Mouse (Mus musculus) spleen, adult 12 weeks (tissue): ENCODE data around the gene Ect2.

Source experiments
- DNase-seq: peaks from one replicate; pipeline ENCODE4 v3.0.0; 2022; ENCODE audit warnings: low spot score

Gene Ect2

GRCm38 (mm10) chr3:27156594-27156949 lies 2.9 kb upstream of the Ect2 start:
- DNase-seq: no peak

- no peak for DNase-seq
Observed at GRCm38 (mm10) chr3:27155856-27156593, 2.3 kb upstream of the Ect2 start.

GRCm38 (mm10) chr3:27155051-27155855 lies 1.6 kb upstream of the Ect2 start:
- DNase-seq: no peak

GRCm38 (mm10) chr3:27154280-27154679 lies 602 bp upstream of the Ect2 start:
- no peak for DNase-seq

- no peak for DNase-seq
Observed at GRCm38 (mm10) chr3:27153191-27153671, 447 bp downstream of the Ect2 start.

GRCm38 (mm10) chr3:27145733-27146132 lies 7.9 kb downstream of the Ect2 start:
- no peak for DNase-seq

GRCm38 (mm10) chr3:27143570-27143969 lies 10.1 kb downstream of the Ect2 start:
- no peak for DNase-seq

GRCm38 (mm10) chr3:27140101-27140500 lies 13.6 kb downstream of the Ect2 start:
- no peak for DNase-seq

GRCm38 (mm10) chr3:27121864-27122450 lies 31.7 kb downstream of the Ect2 start:
- DNase-seq: no peak

- DNase-seq: no peak
Observed at GRCm38 (mm10) chr3:27120932-27121331, 32.7 kb downstream of the Ect2 start.

- DNase-seq: no peak
Observed at GRCm38 (mm10) chr3:27118227-27118626, 35.5 kb downstream of the Ect2 start.

- DNase-seq: no peak
Observed at GRCm38 (mm10) chr3:27110860-27111259, 42.8 kb downstream of the Ect2 start.

- no peak for DNase-seq
Observed at GRCm38 (mm10) chr3:27109109-27109508, 44.6 kb downstream of the Ect2 start.

GRCm38 (mm10) chr3:27107142-27107541 lies 46.5 kb downstream of the Ect2 start:
- DNase-seq: no peak

- DNase-seq: no peak
Observed at GRCm38 (mm10) chr3:27102965-27103364, 50.7 kb downstream of the Ect2 start.

- no peak for DNase-seq
Observed at GRCm38 (mm10) chr3:27098633-27099032, 55.0 kb downstream of the Ect2 start.

- no peak for DNase-seq
Observed at GRCm38 (mm10) chr3:27086221-27086620, 67.5 kb downstream of the Ect2 start.

- DNase-seq: no peak
Observed at GRCm38 (mm10) chr3:27081229-27082060, 72.2 kb downstream of the Ect2 start.

- DNase-seq: no peak
Observed at GRCm38 (mm10) chr3:27080061-27080770, 73.5 kb downstream of the Ect2 start.

- DNase-seq: no peak
Observed at GRCm38 (mm10) chr3:27073884-27074283, 79.8 kb downstream of the Ect2 start.

- no peak for DNase-seq
Observed at GRCm38 (mm10) chr3:27071706-27072105, 82.0 kb downstream of the Ect2 start.
